Mouse (Mus musculus) midbrain, postnatal 0 days (tissue): ENCODE results near the gene 4833427G06Rik. TPM values are rescaled to one million over a fixed set of nuclear protein-coding genes. Genes with fewer than 3 reads are reported as not detected.

Experiments
- ATAC-seq: fragments of 200-750 bp; cut with Nextera tagmentation; 2 replicates; pipeline ENCODE4 v1.8.0; 2017; ENCODE audit warnings: moderate number of reproducible peaks, mild to moderate bottlenecking, moderate TSS enrichment, moderate library complexity; ENCODE audit not compliant: low FRiP score
- DNase-seq: peaks from one replicate; pipeline ENCODE4 v3.0.0-alpha.2; 2015; ENCODE audit warnings: low spot score
- H3K27ac ChIP-seq: fragments of 300-500 bp; sonication (generic); 2 replicates; pipeline ENCODE4 v1.5.1; 2014; ENCODE audit warnings: low read depth, mild to moderate bottlenecking, low read length, mixed read lengths
- H3K27me3 ChIP-seq: fragments of 300-500 bp; sonication (generic); 2 replicates; pipeline ENCODE4 v1.6.1; 2014; ENCODE audit warnings: low read length, control low read depth, mixed read lengths; ENCODE audit not compliant: insufficient read depth
- H3K36me3 ChIP-seq: fragments of 300-500 bp; sonication (generic); 2 replicates; pipeline ENCODE4 v1.6.1; 2014; ENCODE audit warnings: low read length, control low read depth, mixed read lengths; ENCODE audit not compliant: insufficient read depth
- H3K4me1 ChIP-seq: fragments of 300-500 bp; sonication (generic); 2 replicates; pipeline ENCODE4 v1.6.1; 2014; ENCODE audit warnings: mild to moderate bottlenecking, control low read depth, antibody characterized with exemption, low read length, mixed read lengths; ENCODE audit not compliant: insufficient read depth
- H3K4me2 ChIP-seq: fragments of 300-500 bp; sonication (generic); 2 replicates; pipeline ENCODE4 v1.6.1; 2014; ENCODE audit warnings: low read depth, mild to moderate bottlenecking, low read length, mixed read lengths; ENCODE audit not compliant: poor library complexity, severe bottlenecking
- H3K4me3 ChIP-seq: fragments of 300-500 bp; sonication (generic); 2 replicates; pipeline ENCODE4 v1.5.1; 2014; ENCODE audit warnings: low read depth, mild to moderate bottlenecking, low read length, moderate library complexity
- H3K9ac ChIP-seq: fragments of 300-500 bp; sonication (generic); replicated peaks from 2 replicates; pipeline ENCODE4 v1.6.1; 2014; ENCODE audit warnings: mild to moderate bottlenecking, low read length, moderate library complexity, mixed read lengths; ENCODE audit not compliant: poor library complexity, severe bottlenecking
- H3K9me3 ChIP-seq: fragments of 300-500 bp; sonication (generic); 2 replicates; pipeline ENCODE4 v1.6.1; 2016; ENCODE audit warnings: low read length, control low read depth
- CTCF ChIP-seq: IDR thresholded peaks from 2 replicates; pipeline ENCODE4 v1.5.1; 2016; ENCODE audit warnings: antibody characterized with exemption, mild to moderate bottlenecking
- WGBS: fragments of 180-500 bp; shearing (Covaris S2); extraction: QIAGEN DNeasy Blood & Tissue Kit; methylation state at CpG from one replicate; pipeline ENCODE4 v1.1.7; 2014; 5-methylcytosine and 5-hydroxymethylcytosine counted together
- microRNA counts: library from miRNA; unstranded; fragments of <30 nt; microRNA quantifications from one replicate; lab custom pipeline; 2015
- microRNA-seq: library from miRNA; unstranded; fragments of <30 nt; microRNA quantifications from one replicate; pipeline ENCODE4, GENCODE M21; 2016; ENCODE audit warnings: borderline number of aligned reads
- polyA plus RNA-seq: library from polyadenylated mRNA; unstranded; fragments of >200 nt; fragmentation: Nextera tagmentation; extraction: Ambion mirVana; gene quantifications from 2 replicates; pipeline ENCODE4 v1.2.1, GENCODE M21; 2015
- total RNA-seq: library from RNA; depleted of rRNA; stranded (reverse); fragments of >200 nt; gene quantifications from 2 replicates; pipeline ENCODE4 v1.2.3, GENCODE M21; 2014; rRNA removed

The 4833427G06Rik gene
- total and polyA plus RNA-seq, 2 experiments from 2014 or later: 0.80 TPM; not detected in 1

GRCm38 (mm10) chr9:51032785-51033529 is 68.9 kb downstream of the 4833427G06Rik start:
- TF ChIP-seq CTCF: no peak
- Histone ChIP-seq H3K4me2 (no peak overlapping the region), H3K4me1 (no peaks in the 10 kb centered on the region), H3K9me3 (no peaks in the 10 kb centered on the region), H3K36me3 (no peaks in the 10 kb centered on the region), H3K27me3 (no peaks in the 10 kb centered on the region), H3K27ac (no peak overlapping the region), H3K4me3 (no peak overlapping the region), H3K9ac (no peak overlapping the region)
- WGBS: 75% methylated on average over 3 of the region's 3 CpGs
- no peak for ATAC-seq
- DNase-seq: no peak

GRCm38 (mm10) chr9:51032291-51032690 is 69.6 kb downstream of the 4833427G06Rik start:
- ATAC-seq (no peak), DNase-seq (no peak)
- H3K9ac ChIP-seq: no peak overlapping the region
- H3K27me3 ChIP-seq: no peaks in the 10 kb centered on the region
- no peak overlapping the region for H3K4me3 ChIP-seq
- no peaks in the 10 kb centered on the region for H3K4me1 ChIP-seq
- H3K36me3 ChIP-seq: no peaks in the 10 kb centered on the region
- no peak for TF ChIP-seq CTCF
- no peak overlapping the region for H3K27ac ChIP-seq
- H3K9me3 ChIP-seq: no peaks in the 10 kb centered on the region
- WGBS: 73% methylated on average over 8 of the region's 8 CpGs
- H3K4me2 ChIP-seq: no peak overlapping the region

DNA sequence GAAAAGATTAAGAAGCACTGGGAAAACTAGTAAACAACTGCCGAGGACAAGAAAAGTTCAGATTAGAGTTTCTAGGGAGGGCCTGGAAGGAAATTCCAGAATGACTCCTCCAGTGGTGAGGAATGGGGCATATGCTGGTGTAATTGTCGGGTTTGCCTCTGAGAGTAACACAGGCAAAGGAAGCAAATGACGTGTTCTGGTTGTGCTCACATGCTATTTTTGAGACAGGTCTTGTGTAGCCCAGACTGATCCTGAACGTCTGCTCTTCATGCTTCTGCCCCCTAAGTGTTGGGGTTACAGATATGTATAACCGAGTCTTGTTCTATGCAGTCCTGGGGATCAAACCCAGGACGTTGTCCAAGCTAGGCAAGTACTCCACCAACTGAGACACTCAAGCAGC is 70.3 kb downstream of the 4833427G06Rik start:
- H3K27ac ChIP-seq: no peak overlapping the region
- H3K9ac ChIP-seq: no peak overlapping the region
- WGBS: 76% methylated on average over 6 of the region's 6 CpGs
- TF ChIP-seq CTCF: no peak
- ATAC-seq: no peak
- H3K36me3 ChIP-seq: no peaks in the 10 kb centered on the region
- no peak for DNase-seq
- H3K9me3 ChIP-seq: no peaks in the 10 kb centered on the region
- no peak overlapping the region for H3K4me2 ChIP-seq
- no peak overlapping the region for H3K4me3 ChIP-seq
- no peaks in the 10 kb centered on the region for H3K4me1 ChIP-seq
- H3K27me3 ChIP-seq: no peaks in the 10 kb centered on the region

MicroRNAs encoded within 50 kb of the gene (microRNA counts, 519-probe panel; counts per million panel counts)
- microRNA mmu-miR-34b-3p (lab: Ali Mortazavi, UCI) (528 counts per million, percentile 58 among the panel's probes with 10 or more counts), microRNA mmu-miR-34b-5p (lab: Ali Mortazavi, UCI) (528 counts per million, percentile 58 among the panel's probes with 10 or more counts), microRNA mmu-miR-34c (lab: Ali Mortazavi, UCI) (5,641 counts per million, percentile 95 among the panel's probes with 10 or more counts)

Small RNA genes within 50 kb of the gene (microRNA-seq; reads per million reads assigned to microRNA genes)
- gene Mir34b (34.2 reads per million, percentile 33 among the genes with 10 or more reads in this experiment), gene Mir34c (1,126 reads per million, percentile 76 among the genes with 10 or more reads in this experiment)

Other genes starting within 250 kb of the 4833427G06Rik start
- gene Sik2, start 93.0 kb downstream of the 4833427G06Rik start, total RNA-seq: 24.4 and 35.0 TPM in 2 replicates
- 12.8 and 14.4 TPM in 2 replicates for gene Sik2, start 93.0 kb downstream of the 4833427G06Rik start, polyA plus RNA-seq
- not detected in 2 replicates for gene Btg4, start 41.2 kb downstream of the 4833427G06Rik start, total RNA-seq
- not detected in 2 replicates for gene Btg4, start 41.2 kb downstream of the 4833427G06Rik start, polyA plus RNA-seq
- 0.85 and 2.2 TPM in 2 replicates for gene Layn, start 25.0 kb downstream of the 4833427G06Rik start, total RNA-seq
- gene Layn, start 25.0 kb downstream of the 4833427G06Rik start, polyA plus RNA-seq: 1.3 and 1.8 TPM in 2 replicates
- gene Gm32742, start 63.4 kb upstream of the 4833427G06Rik start, total RNA-seq: not detected in 2 replicates
- gene Gm32742, start 63.4 kb upstream of the 4833427G06Rik start, polyA plus RNA-seq: not detected in 2 replicates
- 0.16 and 0.42 TPM in 2 replicates for gene Pou2af1, start 111.6 kb upstream of the 4833427G06Rik start, total RNA-seq
- gene Pou2af1, start 111.6 kb upstream of the 4833427G06Rik start, polyA plus RNA-seq: 0.12 TPM in 1 of 2 replicates, not detected in the other
- not detected in 2 replicates for gene Colca2, start 176.5 kb upstream of the 4833427G06Rik start, total RNA-seq
- gene Colca2, start 176.5 kb upstream of the 4833427G06Rik start, polyA plus RNA-seq: 0.79 and 1.1 TPM in 2 replicates
- not detected in 2 replicates for gene 1810046K07Rik, start 226.8 kb upstream of the 4833427G06Rik start, total RNA-seq
- not detected in 2 replicates for gene 1810046K07Rik, start 226.8 kb upstream of the 4833427G06Rik start, polyA plus RNA-seq